Mouse (Mus musculus) heart, postnatal 0 days (tissue): ENCODE data around the gene Wnt7a. TPM values are rescaled to one million over a fixed set of nuclear protein-coding genes. Genes with fewer than 3 reads are reported as not detected.

Experiments used
- ATAC-seq: fragments of 200-750 bp; cut with Nextera tagmentation; 2 replicates; pipeline ENCODE4 v1.8.0; 2017; ENCODE audit warnings: low read depth, moderate number of reproducible peaks, moderate library complexity; ENCODE audit not compliant: insufficient read depth
- DNase-seq: peaks from one replicate; pipeline ENCODE4 v3.0.0-alpha.2; 2016; ENCODE audit warnings: low spot score
- H3K27ac ChIP-seq: fragments of 300-500 bp; sonication (generic); 2 replicates; pipeline ENCODE4 v1.5.1; 2014; ENCODE audit warnings: low read depth, mild to moderate bottlenecking
- H3K27me3 ChIP-seq: fragments of 300-500 bp; sonication (generic); 2 replicates; pipeline ENCODE4 v1.6.1; 2014; ENCODE audit warnings: low read length, mixed read lengths; ENCODE audit not compliant: control insufficient read depth, insufficient read depth
- H3K36me3 ChIP-seq: fragments of 300-500 bp; sonication (generic); replicated peaks from 2 replicates; pipeline ENCODE4 v1.6.1; 2014; ENCODE audit warnings: low read length, mixed read lengths; ENCODE audit not compliant: control insufficient read depth, insufficient read depth
- H3K4me1 ChIP-seq: fragments of 300-500 bp; sonication (generic); 2 replicates; pipeline ENCODE4 v1.6.1; 2014; ENCODE audit warnings: antibody characterized with exemption; ENCODE audit not compliant: control insufficient read depth, insufficient read depth
- H3K4me2 ChIP-seq: fragments of 300-500 bp; sonication (generic); 2 replicates; pipeline ENCODE4 v1.6.1; 2014; ENCODE audit warnings: low read depth, mild to moderate bottlenecking, low read length, moderate library complexity
- H3K4me3 ChIP-seq: fragments of 300-500 bp; sonication (generic); 2 replicates; pipeline ENCODE4 v1.5.1; 2014; ENCODE audit warnings: low read depth, low read length
- H3K9ac ChIP-seq: fragments of 300-500 bp; sonication (generic); replicated peaks from 2 replicates; pipeline ENCODE4 v1.6.1; 2014; ENCODE audit warnings: low read depth, low read length, mixed read lengths
- H3K9me3 ChIP-seq: fragments of 300-500 bp; sonication (generic); replicated peaks from 2 replicates; pipeline ENCODE4 v1.6.1; 2016; ENCODE audit warnings: low read length; ENCODE audit not compliant: control insufficient read depth
- CTCF ChIP-seq: IDR thresholded peaks from 2 replicates; pipeline ENCODE4 v1.5.1; 2016; ENCODE audit warnings: antibody characterized with exemption, control low read depth, low read depth
- EP300 ChIP-seq: IDR thresholded peaks from 2 replicates; pipeline ENCODE4 v1.6.1; 2016; ENCODE audit warnings: antibody characterized with exemption, low read depth
- WGBS: fragments of 180-500 bp; shearing (Covaris S2); extraction: QIAGEN DNeasy Blood & Tissue Kit; methylation state at CpG from one replicate; pipeline ENCODE4 v1.1.7; 2014; 5-methylcytosine and 5-hydroxymethylcytosine counted together
- polyA plus RNA-seq: library from polyadenylated mRNA; unstranded; fragments of >200 nt; fragmentation: Nextera tagmentation; extraction: Ambion mirVana; gene quantifications from 2 replicates; pipeline ENCODE4 v1.2.1, GENCODE M21; 2015
- total RNA-seq: library from RNA; depleted of rRNA; stranded (reverse); fragments of >200 nt; gene quantifications from 2 replicates; pipeline ENCODE4 v1.2.3, GENCODE M21; 2014; ENCODE audit warnings: low replicate concordance

The Wnt7a gene
- total and polyA plus RNA-seq, 2 experiments from 2014 or later = not detected

DNA sequence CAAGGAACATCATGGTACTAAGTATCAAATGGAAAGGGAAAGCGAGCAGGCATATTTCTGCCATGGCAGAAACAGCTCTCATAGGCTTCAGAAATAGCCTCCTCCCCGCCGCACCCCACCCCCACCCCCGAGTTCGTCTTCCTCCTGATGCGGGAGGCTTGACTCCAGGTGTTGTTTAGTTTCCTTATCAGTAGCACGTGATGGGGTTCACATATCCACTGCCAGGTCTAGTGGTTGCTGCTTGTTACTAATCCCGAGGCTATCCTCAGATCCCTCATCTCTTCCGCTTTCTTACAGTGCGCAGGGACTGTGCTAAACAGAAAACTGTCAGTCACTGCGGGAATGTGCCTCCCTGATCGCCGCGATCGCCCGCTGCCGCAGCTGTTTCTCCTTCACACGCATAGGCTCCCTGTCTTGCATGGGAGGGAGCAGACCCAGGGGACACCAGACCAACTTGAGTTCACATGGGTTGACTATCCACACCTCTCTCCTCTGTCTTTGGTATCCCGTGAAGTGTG, 30.0 kb upstream of the Wnt7a start:
- peaks cover 9% of the 10 kb centered on the region for H3K4me1 ChIP-seq
- ATAC-seq (peak; percentile 52), DNase-seq (no peak)
- 2% methylated on average over 19 of the region's 19 CpGs for WGBS
- H3K36me3 ChIP-seq = no peaks in the 10 kb centered on the region
- H3K9me3 ChIP-seq = no peaks in the 10 kb centered on the region
- H3K4me3 ChIP-seq = peak overlapping the region; percentile 73
- TF ChIP-seq CTCF (no peak), EP300 (no peak)
- H3K27me3 ChIP-seq = no peaks in the 10 kb centered on the region; the same call in none of the 2 replicates
- H3K27ac ChIP-seq = peak overlapping the region; percentile 74
- H3K9ac ChIP-seq = peak overlapping the region; percentile 80
- H3K4me2 ChIP-seq = peak overlapping the region; percentile 96

DNA sequence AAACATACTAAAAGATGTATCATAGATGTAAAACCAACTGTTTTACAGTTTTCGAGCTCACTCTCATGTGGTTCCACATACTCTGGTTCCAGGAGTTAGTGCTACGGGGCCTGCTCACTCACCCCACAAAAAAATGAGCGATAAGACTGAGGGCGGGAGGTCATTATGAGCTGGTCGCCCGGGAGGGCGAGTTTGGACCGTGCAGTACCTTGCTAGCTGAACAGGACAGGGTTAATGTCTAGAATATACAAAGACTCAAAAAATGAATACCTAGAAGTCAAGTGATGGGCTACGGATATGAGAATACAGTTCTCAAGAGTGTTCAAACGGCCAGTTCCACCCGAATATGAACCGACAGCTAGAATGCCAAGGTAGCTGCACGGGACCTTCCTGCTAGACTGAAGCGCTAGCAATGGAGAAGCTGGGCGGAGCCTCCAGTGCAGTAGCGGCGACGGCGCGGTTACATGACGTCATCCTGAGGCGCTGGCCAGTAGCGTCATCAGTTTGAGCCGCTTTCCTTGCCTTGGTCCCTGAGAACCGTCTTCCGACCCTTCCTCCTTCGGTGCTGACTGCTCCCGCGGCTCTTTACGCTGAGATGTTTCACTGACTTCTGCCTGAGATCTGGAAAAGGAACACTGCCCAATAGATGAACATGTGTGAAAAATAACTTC, 29.4 kb upstream of the Wnt7a start:
- H3K4me1 ChIP-seq = peaks cover 9% of the 10 kb centered on the region
- ATAC-seq (peak; percentile 96), DNase-seq (peak; percentile 96)
- WGBS = 2% methylated on average over 30 of the region's 30 CpGs
- H3K4me2 ChIP-seq = peak overlapping the region; percentile 96
- peak overlapping the region; percentile 73 for H3K4me3 ChIP-seq
- peak overlapping the region; percentile 80 for H3K9ac ChIP-seq
- H3K36me3 ChIP-seq = no peaks in the 10 kb centered on the region
- TF ChIP-seq EP300 (no peak), CTCF (no peak)
- no peaks in the 10 kb centered on the region; the same call in none of the 2 replicates for H3K27me3 ChIP-seq
- no peaks in the 10 kb centered on the region for H3K9me3 ChIP-seq
- H3K27ac ChIP-seq = peak overlapping the region; percentile 74

DNA sequence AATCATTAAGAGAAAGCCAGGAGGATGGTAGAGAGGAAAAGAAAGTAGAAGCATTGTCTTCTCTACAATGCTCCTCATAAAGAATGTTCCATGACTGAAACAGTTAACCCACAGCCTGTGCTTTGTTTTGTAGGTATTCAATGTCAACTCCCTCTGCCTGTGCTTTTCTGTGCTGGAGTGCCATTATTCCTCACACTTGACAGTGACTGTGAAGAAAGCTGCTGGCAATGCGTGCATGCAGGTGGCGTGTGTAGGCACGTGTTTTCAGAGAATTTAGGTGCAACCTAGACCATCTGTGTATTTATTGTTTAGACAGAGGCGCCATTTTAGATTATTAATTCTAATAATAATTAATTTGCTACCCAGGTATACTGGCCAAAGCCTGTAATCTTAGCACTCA, 13.0 kb upstream of the Wnt7a start:
- TF ChIP-seq EP300 = no peak
- TF ChIP-seq CTCF = no peak
- Histone ChIP-seq H3K4me3 (no peak overlapping the region), H3K36me3 (no peaks in the 10 kb centered on the region), H3K27ac (no peak overlapping the region), H3K4me2 (no peak overlapping the region), H3K9me3 (no peaks in the 10 kb centered on the region), H3K27me3 (peaks cover 15% of the 10 kb centered on the region; the same call in 1 of the 2 replicates), H3K9ac (no peak overlapping the region), H3K4me1 (no peaks in the 10 kb centered on the region)
- DNase-seq (no peak), ATAC-seq (no peak)
- WGBS = 49% methylated on average over 4 of the region's 4 CpGs

DNA sequence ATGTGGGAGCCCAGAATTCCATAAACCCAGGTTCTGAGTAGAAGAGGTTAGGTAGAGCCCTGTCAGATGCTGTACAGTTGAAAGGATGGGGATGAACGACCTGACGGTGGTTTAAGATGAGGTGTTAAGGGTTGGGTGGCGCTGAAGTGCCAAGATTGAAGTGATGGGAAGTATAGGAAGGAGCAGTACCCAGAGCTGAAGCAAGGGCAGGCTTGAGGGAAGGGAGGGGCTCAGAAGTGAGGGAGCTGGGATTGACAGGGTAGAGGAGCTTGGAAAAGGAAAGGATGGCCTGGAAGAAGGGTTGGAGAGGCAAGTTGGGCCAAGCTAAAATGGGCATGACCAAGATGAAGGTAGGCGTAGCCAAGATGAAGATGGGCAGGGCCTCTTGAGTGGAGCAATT, 10.5 kb upstream of the Wnt7a start:
- Histone ChIP-seq H3K27me3 (peaks cover 28% of the 10 kb centered on the region), H3K4me3 (no peak overlapping the region), H3K9me3 (no peaks in the 10 kb centered on the region), H3K4me2 (no peak overlapping the region), H3K36me3 (no peaks in the 10 kb centered on the region), H3K9ac (no peak overlapping the region), H3K4me1 (no peaks in the 10 kb centered on the region), H3K27ac (no peak overlapping the region)
- ATAC-seq (no peak), DNase-seq (no peak)
- TF ChIP-seq CTCF (no peak), EP300 (no peak)
- WGBS = 62% methylated on average over 4 of the region's 4 CpGs

DNA sequence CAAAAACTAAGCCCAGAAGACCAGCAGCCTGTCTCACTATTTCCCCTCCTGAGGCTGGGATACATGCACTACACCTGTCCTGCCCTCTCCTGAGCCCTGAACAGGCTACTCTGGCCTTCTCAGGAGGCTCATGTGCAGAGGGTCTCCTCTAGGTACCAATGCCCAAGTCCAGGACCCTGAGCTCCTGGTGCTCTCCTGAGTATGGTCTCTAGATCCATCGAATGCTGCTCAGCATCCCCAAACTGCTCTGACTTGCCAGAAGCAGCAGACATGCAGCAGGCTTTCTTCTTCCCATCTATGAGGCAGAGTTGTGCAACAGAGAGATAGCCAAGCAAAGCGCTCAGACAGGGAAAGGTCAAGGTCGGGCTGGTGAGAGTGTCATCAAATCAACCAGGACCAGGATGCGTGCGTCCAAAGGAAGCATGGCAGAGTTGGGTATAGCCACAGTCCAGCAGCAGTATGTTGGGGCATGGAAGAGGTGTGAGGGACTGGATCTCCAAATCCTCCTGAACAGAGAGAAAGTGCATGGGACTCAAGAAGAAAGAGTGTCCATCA, 6.2 kb upstream of the Wnt7a start:
- no peak for DNase-seq
- H3K27me3 ChIP-seq = peaks cover 60% of the 10 kb centered on the region
- no peak overlapping the region for H3K4me3 ChIP-seq
- no peaks in the 10 kb centered on the region for H3K36me3 ChIP-seq
- H3K4me1 ChIP-seq = no peaks in the 10 kb centered on the region
- WGBS = 59% methylated on average over 5 of the region's 5 CpGs
- no peak overlapping the region for H3K4me2 ChIP-seq
- no peak for ATAC-seq
- H3K9ac ChIP-seq = no peak overlapping the region
- no peaks in the 10 kb centered on the region for H3K9me3 ChIP-seq
- H3K27ac ChIP-seq = no peak overlapping the region
- no peak for TF ChIP-seq CTCF
- TF ChIP-seq EP300 = no peak
